Mouse (Mus musculus) heart, embryonic 11.5 days (tissue): ENCODE results near the gene Fam83c. TPM values are rescaled to one million over a fixed set of nuclear protein-coding genes. Genes with fewer than 3 reads are reported as not detected.

Experiments
- ATAC-seq: fragments of 200-750 bp; cut with Nextera tagmentation; replicated peaks from 2 replicates; pipeline ENCODE4 v1.8.0; 2017; ENCODE audit warnings: moderate library complexity; ENCODE audit not compliant: insufficient number of reproducible peaks, low FRiP score, low TSS enrichment
- H3K27ac ChIP-seq: fragments of 300-500 bp; sonication (generic); 2 replicates; pipeline ENCODE4 v1.5.1; 2014; ENCODE audit warnings: mild to moderate bottlenecking, low read depth, low read length
- H3K27me3 ChIP-seq: fragments of 300-500 bp; sonication (generic); 2 replicates; pipeline ENCODE4 v1.6.1; 2014; ENCODE audit warnings: mild to moderate bottlenecking, low read length, mixed read lengths; ENCODE audit not compliant: control insufficient read depth, insufficient read depth
- H3K36me3 ChIP-seq: fragments of 300-500 bp; sonication (generic); 2 replicates; pipeline ENCODE4 v1.6.1; 2014; ENCODE audit warnings: mild to moderate bottlenecking, low read length, moderate library complexity, mixed read lengths; ENCODE audit not compliant: control insufficient read depth, insufficient read depth
- H3K4me1 ChIP-seq: fragments of 300-500 bp; sonication (generic); 2 replicates; pipeline ENCODE4 v1.6.1; 2014; ENCODE audit warnings: low read length; ENCODE audit not compliant: control insufficient read depth, insufficient read depth
- H3K4me2 ChIP-seq: fragments of 300-500 bp; sonication (generic); 2 replicates; pipeline ENCODE4 v1.6.1; 2014; ENCODE audit warnings: mild to moderate bottlenecking, moderate library complexity
- H3K4me3 ChIP-seq: fragments of 300-500 bp; sonication (generic); 2 replicates; pipeline ENCODE4 v1.5.1; 2014; ENCODE audit warnings: low read depth, low read length
- H3K9ac ChIP-seq: fragments of 300-500 bp; sonication (generic); 2 replicates; pipeline ENCODE4 v1.6.1; 2014; ENCODE audit warnings: mild to moderate bottlenecking, low read depth, low read length, moderate library complexity
- H3K9me3 ChIP-seq: fragments of 300-500 bp; sonication (generic); replicated peaks from 2 replicates; pipeline ENCODE4 v1.6.1; 2016; ENCODE audit warnings: low read length; ENCODE audit not compliant: control insufficient read depth
- WGBS: fragments of 180-500 bp; shearing (Covaris S2); extraction: QIAGEN DNeasy Blood & Tissue Kit; methylation state at CpG from one replicate; pipeline ENCODE4 v1.1.7; 2014; ENCODE audit not compliant: insufficient replicate concordance; 5-methylcytosine and 5-hydroxymethylcytosine counted together
- polyA plus RNA-seq: library from polyadenylated mRNA; unstranded; fragments of >200 nt; fragmentation: Nextera tagmentation; extraction: Ambion mirVana; gene quantifications from 2 replicates; pipeline ENCODE4 v1.2.1, GENCODE M21; 2014

The Fam83c gene
- polyA plus RNA-seq, result 0.06 and 0.15 TPM in 2 replicates

GRCm38 (mm10) chr2:155834732-155835131, at the start of gene Fam83c:
Gene Fam83c (minus strand): TSS chr2:155834854.
- Histone ChIP-seq H3K9me3 (no peaks in the 10 kb centered on the region), H3K27me3 (peaks cover 5% of the 10 kb centered on the region; the same call in 1 of the 2 replicates), H3K27ac (no peak within 1 kb of the TSS), H3K4me3 (no peak within 1 kb of the TSS), H3K9ac (no peak within 1 kb of the TSS), H3K4me2 (no peak within 1 kb of the TSS), H3K36me3 (no peaks in the 10 kb centered on the region), H3K4me1 (no peaks in the 10 kb centered on the region)
- 66% methylated on average over 9 of the region's 9 CpGs for WGBS
- no peak for ATAC-seq

- Histone ChIP-seq H3K4me2 (no peak overlapping the region), H3K36me3 (no peaks in the 10 kb centered on the region), H3K9ac (no peak overlapping the region), H3K4me3 (no peak overlapping the region), H3K9me3 (no peaks in the 10 kb centered on the region), H3K4me1 (no peaks in the 10 kb centered on the region), H3K27me3 (no peaks in the 10 kb centered on the region), H3K27ac (no peak overlapping the region)
- 74% methylated on average over 3 of the region's 3 CpGs for WGBS
- no peak for ATAC-seq
These were observed 47.4 kb upstream of the Fam83c start for GRCm38 (mm10) chr2:155882087-155882486.

GRCm38 (mm10) chr2:155878964-155879876, 44.6 kb upstream of the Fam83c start:
- H3K9me3 ChIP-seq, result no peaks in the 10 kb centered on the region
- ATAC-seq, result no peak
- H3K27ac ChIP-seq, result no peak overlapping the region
- 72% methylated on average over 21 of the region's 21 CpGs for WGBS
- no peak overlapping the region for H3K9ac ChIP-seq
- H3K27me3 ChIP-seq, result no peaks in the 10 kb centered on the region
- no peak overlapping the region for H3K4me2 ChIP-seq
- H3K4me3 ChIP-seq, result no peak overlapping the region
- H3K4me1 ChIP-seq, result no peaks in the 10 kb centered on the region
- 0 out of 2 replicates have a peak, but pooled peaks cover 12% of the 10 kb centered on the region for H3K36me3 ChIP-seq

- no peak overlapping the region for H3K4me2 ChIP-seq
These were observed 39.0 kb upstream of the Fam83c start for GRCm38 (mm10) chr2:155873636-155874035.

GRCm38 (mm10) chr2:155872930-155873507, 38.4 kb upstream of the Fam83c start:
- Histone ChIP-seq H3K4me2 (no peak overlapping the region), H3K36me3 (peaks cover 21% of the 10 kb centered on the region; the same call in 1 of the 2 replicates), H3K4me3 (no peak overlapping the region), H3K4me1 (no peaks in the 10 kb centered on the region), H3K9ac (no peak overlapping the region), H3K9me3 (no peaks in the 10 kb centered on the region), H3K27me3 (no peaks in the 10 kb centered on the region), H3K27ac (no peak overlapping the region)
- no peak for ATAC-seq
- WGBS, result 74% methylated on average over 10 of the region's 10 CpGs

More at GRCm38 (mm10) chr2:155873636-155874035, 39.0 kb upstream of the Fam83c start:
- Histone ChIP-seq H3K4me3 (no peak overlapping the region), H3K9ac (no peak overlapping the region), H3K36me3 (peaks cover 19% of the 10 kb centered on the region; the same call in 1 of the 2 replicates), H3K4me1 (no peaks in the 10 kb centered on the region), H3K27ac (no peak overlapping the region), H3K9me3 (no peaks in the 10 kb centered on the region), H3K27me3 (no peaks in the 10 kb centered on the region)
- WGBS, result 78% methylated on average over 6 of the region's 6 CpGs
- ATAC-seq, result no peak

DNA sequence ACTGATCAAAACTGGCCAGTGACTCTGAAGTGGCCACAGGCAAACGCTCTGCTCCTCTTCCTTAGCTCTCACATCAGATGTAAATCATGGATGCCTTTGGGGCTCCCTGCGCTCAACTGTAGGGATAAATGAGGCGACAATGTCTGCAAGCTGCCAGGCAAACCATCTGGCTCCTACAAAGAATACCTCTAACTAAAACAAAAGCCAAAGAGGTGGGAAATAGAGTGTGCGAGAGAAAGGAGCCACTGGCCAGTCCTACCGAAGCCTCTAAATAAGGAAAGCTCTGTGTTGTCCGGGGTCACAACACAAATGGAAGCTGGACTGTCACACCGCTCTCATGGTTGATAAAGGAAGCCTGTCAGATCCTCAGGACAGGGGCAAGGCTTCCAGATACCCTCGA, 37.8 kb upstream of the Fam83c start:
- 68% methylated on average over 8 of the region's 8 CpGs for WGBS
- H3K27me3 ChIP-seq, result no peaks in the 10 kb centered on the region
- H3K9me3 ChIP-seq, result no peaks in the 10 kb centered on the region
- no peak overlapping the region for H3K4me2 ChIP-seq
- no peak overlapping the region for H3K27ac ChIP-seq
- peaks cover 21% of the 10 kb centered on the region; the same call in 1 of the 2 replicates for H3K36me3 ChIP-seq
- no peaks in the 10 kb centered on the region for H3K4me1 ChIP-seq
- ATAC-seq, result no peak
- no peak overlapping the region for H3K4me3 ChIP-seq
- H3K9ac ChIP-seq, result no peak overlapping the region

DNA sequence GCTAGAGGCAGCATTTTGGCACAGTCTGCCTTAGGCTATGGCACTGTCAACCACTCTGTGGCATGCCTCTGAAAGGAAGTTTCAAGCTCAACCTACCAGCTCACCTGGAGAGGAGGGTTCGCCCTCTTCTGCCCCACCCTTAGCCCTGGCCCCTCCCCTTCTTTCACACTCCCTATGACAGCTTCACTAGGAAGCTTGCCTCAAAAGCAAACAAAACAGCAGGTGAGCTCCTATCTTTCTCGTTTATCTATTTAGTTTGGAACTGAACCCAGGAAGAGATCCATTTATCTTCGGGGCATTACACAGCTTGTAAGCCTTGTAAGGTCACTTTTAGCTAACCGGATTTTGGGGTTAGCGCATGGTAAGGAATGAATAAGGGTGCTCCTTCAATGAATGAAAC, 35.1 kb upstream of the Fam83c start:
- 67% methylated on average over 5 of the region's 5 CpGs for WGBS
- Histone ChIP-seq H3K27ac (no peak overlapping the region), H3K27me3 (no peaks in the 10 kb centered on the region), H3K4me2 (no peak overlapping the region), H3K9ac (no peak overlapping the region), H3K9me3 (no peaks in the 10 kb centered on the region), H3K36me3 (peaks cover 12% of the 10 kb centered on the region; the same call in 1 of the 2 replicates), H3K4me1 (no peaks in the 10 kb centered on the region), H3K4me3 (no peak overlapping the region)
- ATAC-seq, result no peak

- H3K9me3 ChIP-seq, result no peaks in the 10 kb centered on the region
- no peak overlapping the region for H3K4me3 ChIP-seq
- no peaks in the 10 kb centered on the region for H3K27me3 ChIP-seq
- peaks cover 9% of the 10 kb centered on the region; the same call in 1 of the 2 replicates for H3K36me3 ChIP-seq
- H3K4me1 ChIP-seq, result no peaks in the 10 kb centered on the region
- no peak overlapping the region for H3K27ac ChIP-seq
- ATAC-seq, result no peak
- WGBS, result 94% methylated on average over 8 of the region's 8 CpGs
- no peak overlapping the region for H3K9ac ChIP-seq
- no peak overlapping the region for H3K4me2 ChIP-seq
These were observed 33.7 kb upstream of the Fam83c start for GRCm38 (mm10) chr2:155868320-155868719.
